Mouse (Mus musculus): Measurements from ENCODE around the gene Clec16a. TPM values are rescaled to one million over a fixed set of nuclear protein-coding genes. Genes with fewer than 3 reads are reported as not detected.

Gene Clec16a
- polyA plus RNA-seq, 1 experiment from 2014 or later = 32.5 TPM

- no peaks in the 10 kb centered on the region for H3K36me3 ChIP-seq (ENCODE audit: control insufficient read depth, insufficient read depth, low read length)
- no peak overlapping the region for H3K4me2 ChIP-seq (ENCODE audit: low read length)
- no peak overlapping the region for H3K9ac ChIP-seq (ENCODE audit: low read length)
- H3K9me3 ChIP-seq (ENCODE audit: control insufficient read depth, low read length) = no peaks in the 10 kb centered on the region
- no peak for ATAC-seq (ENCODE audit: insufficient number of reproducible peaks, insufficient read depth, low FRiP score, low read depth)
- H3K4me3 ChIP-seq (ENCODE audit: control insufficient read depth in 1 of 2, insufficient read depth in 1 of 2, low read depth in 1 of 2, low read length in 2 of 2) = no peak overlapping the region
- peaks cover 21 to 41% of the 10 kb centered on the region in 2 experiments for H3K4me1 ChIP-seq (ENCODE audit: control insufficient read depth in 2 of 2, insufficient read depth in 2 of 2, low read length in 2 of 2)
- H3K27ac ChIP-seq (replicated peaks in 1 of 2; ENCODE audit: control insufficient read depth in 1 of 2, insufficient read depth in 1 of 2, low read depth in 2 of 2, low read length in 2 of 2) = peak overlapping the region in 1 of 2 experiments; percentile 66; a peak in 2 of 4 replicates
- 71% methylated on average over 3 of the region's 3 CpGs for WGBS
- no peaks in the 10 kb centered on the region for H3K27me3 ChIP-seq (ENCODE audit: control insufficient read depth, insufficient read depth, low read length)
These were observed 124.8 kb downstream of the Clec16a start for GRCm38 (mm10) chr16:10669936-10670335.

- H3K4me3 ChIP-seq (ENCODE audit: control insufficient read depth in 1 of 2, insufficient read depth in 1 of 2, low read depth in 1 of 2, low read length in 2 of 2) = no peak overlapping the region
- peak; percentile 38; the same call in 1 of the 2 replicates for ATAC-seq (ENCODE audit: insufficient number of reproducible peaks, insufficient read depth, low FRiP score, low read depth)
- H3K9me3 ChIP-seq (ENCODE audit: control insufficient read depth, low read length) = no peaks in the 10 kb centered on the region
- peaks cover 11 to 33% of the 10 kb centered on the region in 2 experiments for H3K4me1 ChIP-seq (ENCODE audit: control insufficient read depth in 2 of 2, insufficient read depth in 2 of 2, low read length in 2 of 2)
- no peak overlapping the region for H3K27ac ChIP-seq (replicated peaks in 1 of 2; ENCODE audit: control insufficient read depth in 1 of 2, insufficient read depth in 1 of 2, low read depth in 2 of 2, low read length in 2 of 2)
- no peaks in the 10 kb centered on the region for H3K27me3 ChIP-seq (ENCODE audit: control insufficient read depth, insufficient read depth, low read length)
- H3K9ac ChIP-seq (ENCODE audit: low read length) = no peak overlapping the region
- H3K36me3 ChIP-seq (ENCODE audit: control insufficient read depth, insufficient read depth, low read length) = no peaks in the 10 kb centered on the region
- H3K4me2 ChIP-seq (ENCODE audit: low read length) = no peak overlapping the region
These were observed 127.4 kb downstream of the Clec16a start for GRCm38 (mm10) chr16:10672490-10672889.

GRCm38 (mm10) chr16:10674020-10674419, 128.9 kb downstream of the Clec16a start:
- no peaks in the 10 kb centered on the region for H3K9me3 ChIP-seq (ENCODE audit: control insufficient read depth, low read length)
- ATAC-seq (ENCODE audit: insufficient number of reproducible peaks, insufficient read depth, low FRiP score, low read depth) = 0 out of 2 replicates have a peak, but pooled peaks have one; percentile 24
- H3K27ac ChIP-seq (replicated peaks in 1 of 2; ENCODE audit: control insufficient read depth in 1 of 2, insufficient read depth in 1 of 2, low read depth in 2 of 2, low read length in 2 of 2) = peak overlapping the region in 1 of 2 experiments; percentile 0; a peak in 1 of 4 replicates
- H3K9ac ChIP-seq (ENCODE audit: low read length) = no peak overlapping the region
- no peak overlapping the region for H3K4me3 ChIP-seq (ENCODE audit: control insufficient read depth in 1 of 2, insufficient read depth in 1 of 2, low read depth in 1 of 2, low read length in 2 of 2)
- no peaks in the 10 kb centered on the region for H3K27me3 ChIP-seq (ENCODE audit: control insufficient read depth, insufficient read depth, low read length)
- WGBS = 30% methylated on average over 2 of the region's 2 CpGs
- no peaks in the 10 kb centered on the region for H3K36me3 ChIP-seq (ENCODE audit: control insufficient read depth, insufficient read depth, low read length)
- H3K4me2 ChIP-seq (ENCODE audit: low read length) = no peak overlapping the region
- H3K4me1 ChIP-seq (ENCODE audit: control insufficient read depth in 2 of 2, insufficient read depth in 2 of 2, low read length in 2 of 2) = peaks cover 11 to 33% of the 10 kb centered on the region in 2 experiments

DNA sequence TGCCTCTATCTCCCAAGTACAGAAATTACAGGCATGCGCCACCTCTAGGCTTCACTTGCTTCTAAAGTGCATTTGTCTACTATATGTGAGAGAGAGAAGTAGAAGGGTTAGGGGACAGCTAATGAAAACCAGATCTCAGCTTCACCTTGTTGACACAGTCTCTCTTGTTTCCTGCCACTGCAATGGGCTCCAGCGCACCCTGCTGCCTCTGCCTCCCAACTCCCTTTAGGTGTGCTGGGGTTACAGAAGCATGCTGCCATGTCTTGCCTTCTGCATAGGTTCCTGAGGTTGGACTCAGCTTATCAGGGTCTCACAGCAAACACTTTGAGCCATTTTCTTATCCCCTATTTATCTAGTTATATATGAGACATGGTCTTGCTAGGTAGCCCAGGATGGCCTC, 129.8 kb downstream of the Clec16a start:
- 85% methylated on average over 2 of the region's 2 CpGs for WGBS
- Histone ChIP-seq H3K27me3 (ENCODE audit: control insufficient read depth, insufficient read depth, low read length) (no peaks in the 10 kb centered on the region), H3K9me3 (ENCODE audit: control insufficient read depth, low read length) (no peaks in the 10 kb centered on the region), H3K27ac (replicated peaks in 1 of 2; ENCODE audit: control insufficient read depth in 1 of 2, insufficient read depth in 1 of 2, low read depth in 2 of 2, low read length in 2 of 2) (no peak overlapping the region), H3K4me2 (ENCODE audit: low read length) (no peak overlapping the region), H3K4me1 (ENCODE audit: control insufficient read depth in 2 of 2, insufficient read depth in 2 of 2, low read length in 2 of 2) (peaks cover 7 to 25% of the 10 kb centered on the region in 2 experiments; a peak in 3 of 4 replicates), H3K36me3 (ENCODE audit: control insufficient read depth, insufficient read depth, low read length) (no peaks in the 10 kb centered on the region), H3K4me3 (ENCODE audit: control insufficient read depth in 1 of 2, insufficient read depth in 1 of 2, low read depth in 1 of 2, low read length in 2 of 2) (no peak overlapping the region), H3K9ac (ENCODE audit: low read length) (no peak overlapping the region)
- ATAC-seq (ENCODE audit: insufficient number of reproducible peaks, insufficient read depth, low FRiP score, low read depth) = no peak

DNA sequence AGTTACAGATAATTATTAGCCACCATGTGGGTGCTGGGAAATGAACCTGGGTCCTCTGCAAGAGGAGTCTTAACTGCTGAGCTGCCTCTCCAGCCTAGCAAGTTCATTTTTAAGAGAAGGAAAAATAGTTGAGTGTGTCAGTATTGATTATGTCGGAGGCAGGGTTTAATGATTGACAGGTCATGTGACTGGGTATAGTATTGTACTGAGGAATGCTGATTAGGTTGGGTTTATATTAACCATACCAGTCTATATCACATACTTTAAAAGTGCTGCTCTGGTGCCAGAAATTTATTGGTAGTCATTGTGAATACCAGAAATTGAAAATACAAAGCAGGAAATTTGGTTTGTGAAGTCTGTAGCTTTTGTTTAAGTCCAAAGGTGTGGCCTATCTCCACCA, 130.5 kb downstream of the Clec16a start:
- no peak overlapping the region for H3K4me3 ChIP-seq (ENCODE audit: control insufficient read depth in 1 of 2, insufficient read depth in 1 of 2, low read depth in 1 of 2, low read length in 2 of 2)
- no peaks in the 10 kb centered on the region for H3K9me3 ChIP-seq (ENCODE audit: control insufficient read depth, low read length)
- no peaks in the 10 kb centered on the region for H3K27me3 ChIP-seq (ENCODE audit: control insufficient read depth, insufficient read depth, low read length)
- peaks cover 7 to 25% of the 10 kb centered on the region in 2 experiments; a peak in 3 of 4 replicates for H3K4me1 ChIP-seq (ENCODE audit: control insufficient read depth in 2 of 2, insufficient read depth in 2 of 2, low read length in 2 of 2)
- ATAC-seq (ENCODE audit: insufficient number of reproducible peaks, insufficient read depth, low FRiP score, low read depth) = no peak
- 70% methylated on average over 1 of the region's 1 CpGs for WGBS
- H3K4me2 ChIP-seq (ENCODE audit: low read length) = no peak overlapping the region
- no peak overlapping the region for H3K27ac ChIP-seq (replicated peaks in 1 of 2; ENCODE audit: control insufficient read depth in 1 of 2, insufficient read depth in 1 of 2, low read depth in 2 of 2, low read length in 2 of 2)
- no peak overlapping the region for H3K9ac ChIP-seq (ENCODE audit: low read length)
- no peaks in the 10 kb centered on the region for H3K36me3 ChIP-seq (ENCODE audit: control insufficient read depth, insufficient read depth, low read length)

- H3K4me2 ChIP-seq (ENCODE audit: low read length) = no peak overlapping the region
- ATAC-seq (ENCODE audit: insufficient number of reproducible peaks, insufficient read depth, low FRiP score, low read depth) = no peak
- no peak overlapping the region for H3K9ac ChIP-seq (ENCODE audit: low read length)
- no peaks in the 10 kb centered on the region for H3K36me3 ChIP-seq (ENCODE audit: control insufficient read depth, insufficient read depth, low read length)
- H3K27me3 ChIP-seq (ENCODE audit: control insufficient read depth, insufficient read depth, low read length) = no peaks in the 10 kb centered on the region
- peaks cover 7 to 25% of the 10 kb centered on the region in 2 experiments; a peak in 3 of 4 replicates for H3K4me1 ChIP-seq (ENCODE audit: control insufficient read depth in 2 of 2, insufficient read depth in 2 of 2, low read length in 2 of 2)
- 26% methylated on average over 3 of the region's 3 CpGs for WGBS
- H3K27ac ChIP-seq (replicated peaks in 1 of 2; ENCODE audit: control insufficient read depth in 1 of 2, insufficient read depth in 1 of 2, low read depth in 2 of 2, low read length in 2 of 2) = no peak overlapping the region
- H3K4me3 ChIP-seq (ENCODE audit: control insufficient read depth in 1 of 2, insufficient read depth in 1 of 2, low read depth in 1 of 2, low read length in 2 of 2) = no peak overlapping the region
- H3K9me3 ChIP-seq (ENCODE audit: control insufficient read depth, low read length) = no peaks in the 10 kb centered on the region
These were observed 131.4 kb downstream of the Clec16a start for GRCm38 (mm10) chr16:10676461-10677066.

DNA sequence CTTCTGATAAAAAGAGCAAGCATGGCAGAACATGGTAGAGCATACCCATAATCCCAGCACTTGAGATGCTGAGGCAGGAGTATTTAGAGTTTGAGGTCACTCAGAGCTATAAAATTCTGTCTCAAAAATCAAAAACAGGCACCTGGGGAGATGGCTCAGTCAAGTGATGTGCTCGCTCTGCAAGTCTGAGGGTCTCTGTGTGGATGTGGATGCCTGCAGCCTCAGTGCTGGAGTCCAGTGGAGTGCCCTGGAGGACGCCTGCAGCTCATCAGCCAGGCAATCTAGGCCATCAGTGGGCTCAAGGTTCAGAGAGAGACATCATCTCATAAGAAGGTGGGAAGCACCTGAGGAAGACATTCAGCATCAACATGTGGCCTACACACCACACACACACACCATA, 137.4 kb downstream of the Clec16a start:
- H3K9me3 ChIP-seq (ENCODE audit: control insufficient read depth, low read length) = no peaks in the 10 kb centered on the region
- H3K36me3 ChIP-seq (ENCODE audit: control insufficient read depth, insufficient read depth, low read length) = no peaks in the 10 kb centered on the region
- H3K27me3 ChIP-seq (ENCODE audit: control insufficient read depth, insufficient read depth, low read length) = no peaks in the 10 kb centered on the region
- WGBS = 90% methylated on average over 2 of the region's 2 CpGs
- ATAC-seq (ENCODE audit: insufficient number of reproducible peaks, insufficient read depth, low FRiP score, low read depth) = no peak
- no peak overlapping the region for H3K27ac ChIP-seq (replicated peaks in 1 of 2; ENCODE audit: control insufficient read depth in 1 of 2, insufficient read depth in 1 of 2, low read depth in 2 of 2, low read length in 2 of 2)
- H3K4me1 ChIP-seq (ENCODE audit: control insufficient read depth in 2 of 2, insufficient read depth in 2 of 2, low read length in 2 of 2) = 0 out of 4 replicates have a peak, but pooled peaks cover 2 to 4% of the 10 kb centered on the region in 2 experiments
- H3K4me3 ChIP-seq (ENCODE audit: control insufficient read depth in 1 of 2, insufficient read depth in 1 of 2, low read depth in 1 of 2, low read length in 2 of 2) = no peak overlapping the region
- no peak overlapping the region for H3K9ac ChIP-seq (ENCODE audit: low read length)
- no peak overlapping the region for H3K4me2 ChIP-seq (ENCODE audit: low read length)
